Mouse (Mus musculus) stomach, postnatal 0 days (tissue): ENCODE results near the gene Kctd12.

Experiments
- CTCF ChIP-seq: IDR thresholded peaks from 2 replicates; pipeline ENCODE4 v1.5.1; 2016; ENCODE audit warnings: antibody characterized with exemption, low read depth, mild to moderate bottlenecking, moderate library complexity
- EP300 ChIP-seq: optimal IDR thresholded peaks from 2 replicates; pipeline ENCODE3; 2016; ENCODE audit warnings: antibody characterized with exemption

DNA sequence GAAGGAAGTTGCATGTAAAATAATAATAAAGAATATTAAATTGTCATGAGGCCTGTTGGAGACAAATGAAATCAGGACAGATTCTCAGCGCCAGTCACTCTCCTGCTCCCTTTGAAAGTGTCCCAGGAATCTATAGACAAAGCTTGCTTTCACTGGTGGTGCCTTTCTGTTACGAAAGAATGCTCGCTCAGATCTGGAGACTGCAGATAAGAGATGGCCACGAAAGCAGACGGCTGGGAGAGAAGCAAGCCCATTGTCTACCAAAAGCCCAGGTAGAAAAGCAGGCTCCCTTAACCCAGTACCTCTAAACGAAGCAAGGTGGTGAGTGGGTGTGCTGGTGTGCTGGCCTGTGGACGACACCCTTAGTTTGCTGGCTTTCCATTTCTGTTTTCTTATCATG lies 16.2 kb downstream of the Kctd12 start:
- TF ChIP-seq CTCF (no peak), EP300 (no peak)
